Mouse (Mus musculus) brain, embryonic 14.5 days (tissue): ENCODE results near the gene Cdh13.

Experiments used
- CTCF ChIP-seq: fragments of 200-500 bp; IDR thresholded peaks from 2 replicates; pipeline ENCODE4 v1.5.1; 2012; ENCODE audit warnings: inconsistent platforms, mild to moderate bottlenecking, moderate library complexity, borderline replicate concordance; ENCODE audit not compliant: insufficient read depth, insufficient read length; ENCODE audit errors: extremely low read depth
- POLR2A ChIP-seq: fragments of 200-500 bp; IDR thresholded peaks from 2 replicates; pipeline ENCODE4 v1.6.1; 2012; ENCODE audit warnings: mild to moderate bottlenecking, inconsistent platforms, borderline replicate concordance; ENCODE audit not compliant: poor library complexity, insufficient read depth, insufficient read length, severe bottlenecking; ENCODE audit errors: extremely low read depth

DNA sequence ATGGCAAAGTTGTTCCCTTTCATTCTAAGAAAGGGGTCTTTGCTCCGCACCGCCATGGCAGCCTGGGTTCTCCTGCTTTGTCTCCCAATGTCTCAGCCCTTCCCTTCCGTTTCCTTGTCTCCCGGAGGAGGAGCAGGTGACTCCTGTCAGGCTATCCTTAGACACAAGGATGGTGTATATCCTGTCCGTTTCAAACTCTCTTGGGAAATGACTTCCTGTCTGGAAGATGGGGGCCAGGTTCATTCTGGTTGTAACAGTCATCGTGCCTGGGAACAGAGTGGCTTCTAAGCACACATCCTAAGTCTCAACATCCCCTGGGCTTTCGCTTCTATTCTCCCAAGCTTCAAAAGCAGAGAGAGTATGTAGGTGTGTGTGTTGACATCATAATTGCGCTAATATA lies 571.1 kb downstream of the Cdh13 start:
- TF ChIP-seq CTCF = no peak
- TF ChIP-seq POLR2A = no peak
